Mouse (Mus musculus) midbrain, embryonic 11.5 days (tissue): Measurements from ENCODE around the gene Tedc2. TPM values are rescaled to one million over a fixed set of nuclear protein-coding genes. Genes with fewer than 3 reads are reported as not detected.
A peak's percentile ranks its signal among the peaks of the same experiment; 100 is the strongest.

ENCODE experiments used
- ATAC-seq: fragments of 200-750 bp; cut with Nextera tagmentation; 2 replicates; pipeline ENCODE4 v1.8.0; 2017; ENCODE audit warnings: moderate TSS enrichment, moderate library complexity; ENCODE audit not compliant: low FRiP score
- DNase-seq: peaks from one replicate; pipeline ENCODE4 v3.0.0; 2015; ENCODE audit warnings: low spot score; ENCODE audit errors: missing footprints
- H3K27ac ChIP-seq: fragments of 300-500 bp; sonication (generic); 2 replicates; pipeline ENCODE4 v1.5.1; 2014; ENCODE audit warnings: low read depth, low read length
- H3K27me3 ChIP-seq: fragments of 300-500 bp; sonication (generic); 2 replicates; pipeline ENCODE4 v1.6.1; 2014; ENCODE audit warnings: mild to moderate bottlenecking, low read length, moderate library complexity, mixed read lengths; ENCODE audit not compliant: control insufficient read depth, insufficient read depth
- H3K36me3 ChIP-seq: fragments of 300-500 bp; sonication (generic); 2 replicates; pipeline ENCODE4 v1.6.1; 2014; ENCODE audit warnings: mild to moderate bottlenecking, low read length, moderate library complexity, mixed read lengths; ENCODE audit not compliant: control insufficient read depth, insufficient read depth
- H3K4me1 ChIP-seq: fragments of 300-500 bp; sonication (generic); 2 replicates; pipeline ENCODE4 v1.6.1; 2014; ENCODE audit warnings: low read length; ENCODE audit not compliant: control insufficient read depth, insufficient read depth
- H3K4me2 ChIP-seq: fragments of 300-500 bp; sonication (generic); 2 replicates; pipeline ENCODE4 v1.6.1; 2014; ENCODE audit warnings: mild to moderate bottlenecking, moderate library complexity
- H3K4me3 ChIP-seq: fragments of 300-500 bp; sonication (generic); 2 replicates; pipeline ENCODE4 v1.5.1; 2014; ENCODE audit warnings: low read depth, low read length
- H3K9ac ChIP-seq: fragments of 300-500 bp; sonication (generic); 2 replicates; pipeline ENCODE4 v1.6.1; 2014; ENCODE audit warnings: low read length
- H3K9me3 ChIP-seq: fragments of 300-500 bp; sonication (generic); 2 replicates; pipeline ENCODE4 v1.6.1; 2016; ENCODE audit warnings: low read length; ENCODE audit not compliant: control insufficient read depth
- WGBS: fragments of 180-500 bp; shearing (Covaris S2); extraction: QIAGEN DNeasy Blood & Tissue Kit; methylation state at CpG from one replicate; pipeline ENCODE4 v1.1.7; 2014; 5-methylcytosine and 5-hydroxymethylcytosine counted together
- microRNA-seq: library from miRNA; unstranded; fragments of <30 nt; microRNA quantifications from one replicate; pipeline ENCODE4, GENCODE M21; 2017
- polyA plus RNA-seq: library from polyadenylated mRNA; unstranded; fragments of >200 nt; fragmentation: Nextera tagmentation; extraction: Ambion mirVana; gene quantifications from 2 replicates; pipeline ENCODE4 v1.2.1, GENCODE M21; 2014

The Tedc2 gene
- polyA plus RNA-seq, 1 experiment from 2014 or later: 15.1 TPM

GRCm38 (mm10) chr17:24168590-24169277 lies 51.9 kb downstream of the Tedc2 start:
- ATAC-seq: peak; percentile 73
- Histone ChIP-seq H3K9ac (peak overlapping the region; percentile 93), H3K4me1 (peaks cover 13% of the 10 kb centered on the region), H3K36me3 (peaks cover 4% of the 10 kb centered on the region; the same call in 1 of the 2 replicates), H3K4me3 (peak overlapping the region; percentile 75), H3K27me3 (no peaks in the 10 kb centered on the region), H3K9me3 (no peaks in the 10 kb centered on the region), H3K4me2 (peak overlapping the region; percentile 92), H3K27ac (peak overlapping the region; percentile 95)
- DNase-seq: peak; percentile 97
- WGBS: 1% methylated on average over 41 of the region's 41 CpGs

- ATAC-seq (no peak), DNase-seq (no peak)
- Histone ChIP-seq H3K4me3 (peak overlapping the region; percentile 75), H3K4me1 (peaks cover 15% of the 10 kb centered on the region), H3K4me2 (peak overlapping the region; percentile 92), H3K9me3 (no peaks in the 10 kb centered on the region), H3K9ac (peak overlapping the region; percentile 93), H3K27me3 (no peaks in the 10 kb centered on the region), H3K36me3 (peaks cover 4% of the 10 kb centered on the region; the same call in 1 of the 2 replicates), H3K27ac (no peak overlapping the region)
- 71% methylated on average over 7 of the region's 7 CpGs for WGBS
Observed at GRCm38 (mm10) chr17:24167891-24168505, 52.7 kb downstream of the Tedc2 start.

GRCm38 (mm10) chr17:24167120-24167519 lies 53.5 kb downstream of the Tedc2 start:
- H3K27me3 ChIP-seq: no peaks in the 10 kb centered on the region
- no peak overlapping the region for H3K4me3 ChIP-seq
- peaks cover 21% of the 10 kb centered on the region for H3K4me1 ChIP-seq
- H3K4me2 ChIP-seq: no peak overlapping the region
- 90% methylated on average over 6 of the region's 6 CpGs for WGBS
- ATAC-seq (no peak), DNase-seq (no peak)
- H3K9me3 ChIP-seq: no peaks in the 10 kb centered on the region
- H3K27ac ChIP-seq: no peak overlapping the region
- H3K36me3 ChIP-seq: peaks cover 4% of the 10 kb centered on the region; the same call in 1 of the 2 replicates
- H3K9ac ChIP-seq: no peak overlapping the region

Small RNA genes lying within 50 kb of the gene (microRNA-seq; reads per million reads assigned to microRNA genes)
- gene Mir5134 (3.4 reads per million, percentile 16 among the genes with 10 or more reads in this experiment), gene Mir6965 (3.8 reads per million, percentile 17 among the genes with 10 or more reads in this experiment)

Other genes starting within 250 kb of the Tedc2 start
- gene Prss30, start 240.3 kb downstream of the Tedc2 start, polyA plus RNA-seq: not detected in 2 replicates
- 0.19 TPM in 1 of 2 replicates, not detected in the other for gene Prss22, start 222.8 kb downstream of the Tedc2 start, polyA plus RNA-seq
- not detected in 2 replicates for gene Prss27, start 182.7 kb downstream of the Tedc2 start, polyA plus RNA-seq
- gene Kctd5, start 147.4 kb downstream of the Tedc2 start, polyA plus RNA-seq: 76.8 and 80.0 TPM in 2 replicates
- 41.2 and 47.7 TPM in 2 replicates for gene Pdpk1, start 69.9 kb downstream of the Tedc2 start, polyA plus RNA-seq
- gene Amdhd2, start 57.1 kb downstream of the Tedc2 start, polyA plus RNA-seq: 26.8 and 27.3 TPM in 2 replicates
- gene Atp6v0c, start 51.1 kb downstream of the Tedc2 start, polyA plus RNA-seq: 437 and 465 TPM in 2 replicates
- gene Tbc1d24, start 15.3 kb downstream of the Tedc2 start, polyA plus RNA-seq: 6.5 and 7.3 TPM in 2 replicates
- 2.3 and 3.0 TPM in 2 replicates for gene Ntn3, start 11.3 kb downstream of the Tedc2 start, polyA plus RNA-seq
- 89.9 and 98.6 TPM in 2 replicates for gene Ccnf, start 30.6 kb upstream of the Tedc2 start, polyA plus RNA-seq
- gene Abca17, start 130.2 kb upstream of the Tedc2 start, polyA plus RNA-seq: 0.06 TPM in 1 of 2 replicates, not detected in the other
- gene Abca3, start 131.1 kb upstream of the Tedc2 start, polyA plus RNA-seq: 11.6 and 12.2 TPM in 2 replicates
- gene Rnps1, start 193.7 kb upstream of the Tedc2 start, polyA plus RNA-seq: 379 and 380 TPM in 2 replicates
- 59.5 and 66.3 TPM in 2 replicates for gene Eci1, start 205.8 kb upstream of the Tedc2 start, polyA plus RNA-seq
- gene Dnase1l2, start 222.3 kb upstream of the Tedc2 start, polyA plus RNA-seq: 1.7 and 2.1 TPM in 2 replicates
- gene E4f1, start 249.5 kb upstream of the Tedc2 start, polyA plus RNA-seq: 10.2 and 14.7 TPM in 2 replicates
- gene Pgp, start 249.5 kb upstream of the Tedc2 start, polyA plus RNA-seq: 60.6 and 67.6 TPM in 2 replicates